Mouse (Mus musculus) thymus, adult 2 months (tissue): ENCODE measurements around the gene Gng12. TPM values are rescaled to one million over a fixed set of nuclear protein-coding genes. Genes with fewer than 3 reads are reported as not detected.
A peak's percentile ranks its signal among the peaks of the same experiment; 100 is the strongest.

ENCODE experiments used
- DNase-seq: peaks from one replicate; pipeline ENCODE4 v3.0.0; 2021
- H3K27ac ChIP-seq: fragments of 200-500 bp; 2 replicates; pipeline ENCODE4 v1.5.1; 2012; ENCODE audit warnings: low read length, control low read depth; ENCODE audit not compliant: control insufficient read depth, insufficient read depth
- H3K27me3 ChIP-seq: fragments of 200-500 bp; 2 replicates; pipeline ENCODE4 v1.6.1; 2012; ENCODE audit warnings: mild to moderate bottlenecking, low read length, moderate library complexity, mixed read lengths; ENCODE audit not compliant: control insufficient read depth, insufficient read depth
- H3K36me3 ChIP-seq: fragments of 200-500 bp; 2 replicates; pipeline ENCODE4 v1.6.1; 2012; ENCODE audit warnings: mild to moderate bottlenecking, low read length, moderate library complexity; ENCODE audit not compliant: control insufficient read depth, insufficient read depth
- H3K4me1 ChIP-seq: fragments of 200-500 bp; replicated peaks from 2 replicates; pipeline ENCODE4 v1.6.1; 2012; ENCODE audit warnings: low read length; ENCODE audit not compliant: control insufficient read depth, insufficient read depth
- H3K4me3 ChIP-seq: fragments of 200-500 bp; 2 replicates; pipeline ENCODE4 v1.5.1; 2012; ENCODE audit warnings: mild to moderate bottlenecking, low read length, control low read depth, moderate library complexity; ENCODE audit not compliant: control insufficient read depth, insufficient read depth
- CTCF ChIP-seq: fragments of 200-500 bp; IDR thresholded peaks from 2 replicates; pipeline ENCODE4 v1.5.1; 2012; ENCODE audit warnings: mild to moderate bottlenecking, control low read depth, low read length, moderate library complexity, borderline replicate concordance; ENCODE audit not compliant: control insufficient read depth, poor library complexity, insufficient read depth; ENCODE audit errors: extremely low read depth
- POLR2A ChIP-seq: fragments of 200-500 bp; IDR thresholded peaks from 2 replicates; pipeline ENCODE4 v1.6.1; 2012; ENCODE audit warnings: mild to moderate bottlenecking, low read length, control low read depth, moderate library complexity; ENCODE audit not compliant: control insufficient read depth, poor library complexity, insufficient read depth; ENCODE audit errors: extremely low read depth
- WGBS: fragments of 180-500 bp; shearing (Covaris S2); methylation state at CpG from one replicate; pipeline ENCODE4 v1.1.7; 2018; 5-methylcytosine and 5-hydroxymethylcytosine counted together
- polyA plus RNA-seq: library from polyadenylated mRNA; depleted of rRNA; stranded (reverse); fragments of >200 nt; gene quantifications from 2 replicates; pipeline ENCODE4 v1.2.3, GENCODE M21; 2012

The Gng12 gene
- polyA plus RNA-seq, 1 experiment, result 10.8 TPM

- no peak for DNase-seq
- H3K4me3 ChIP-seq, result no peak overlapping the region
- no peaks in the 10 kb centered on the region for H3K27me3 ChIP-seq
- TF ChIP-seq CTCF (no peak), POLR2A (no peak)
- no peak overlapping the region for H3K27ac ChIP-seq
- H3K4me1 ChIP-seq, result no peaks in the 10 kb centered on the region
- no peaks in the 10 kb centered on the region for H3K36me3 ChIP-seq
- WGBS, result 94% methylated on average over 4 of the region's 4 CpGs
Observed at GRCm38 (mm10) chr6:66964222-66964621, 68.0 kb downstream of the Gng12 start.

DNA sequence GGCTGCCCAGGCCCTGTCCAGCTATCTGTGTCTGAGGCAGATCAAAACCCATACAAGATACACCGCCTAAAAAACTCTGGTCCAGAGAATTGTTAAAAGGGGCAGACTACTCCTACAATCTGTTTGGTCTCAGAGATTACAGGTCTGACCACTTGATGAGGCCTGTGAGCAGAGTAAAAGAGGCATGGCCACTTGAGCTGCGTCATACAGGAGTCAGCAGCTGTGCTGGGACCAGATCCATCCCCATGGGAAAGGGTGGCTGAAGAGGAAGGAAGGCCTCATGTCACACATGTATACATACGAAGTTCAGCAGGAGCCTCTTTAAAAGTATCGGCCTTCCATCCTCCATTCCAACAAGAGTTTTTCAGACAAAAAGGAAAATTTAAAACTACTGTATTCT lies 69.0 kb downstream of the Gng12 start:
- H3K4me1 ChIP-seq, result no peaks in the 10 kb centered on the region
- WGBS, result 96% methylated on average over 4 of the region's 4 CpGs
- H3K27ac ChIP-seq, result no peak overlapping the region
- no peak for DNase-seq
- no peak overlapping the region for H3K4me3 ChIP-seq
- H3K36me3 ChIP-seq, result no peaks in the 10 kb centered on the region
- H3K27me3 ChIP-seq, result no peaks in the 10 kb centered on the region
- TF ChIP-seq CTCF (no peak), POLR2A (no peak)

DNA sequence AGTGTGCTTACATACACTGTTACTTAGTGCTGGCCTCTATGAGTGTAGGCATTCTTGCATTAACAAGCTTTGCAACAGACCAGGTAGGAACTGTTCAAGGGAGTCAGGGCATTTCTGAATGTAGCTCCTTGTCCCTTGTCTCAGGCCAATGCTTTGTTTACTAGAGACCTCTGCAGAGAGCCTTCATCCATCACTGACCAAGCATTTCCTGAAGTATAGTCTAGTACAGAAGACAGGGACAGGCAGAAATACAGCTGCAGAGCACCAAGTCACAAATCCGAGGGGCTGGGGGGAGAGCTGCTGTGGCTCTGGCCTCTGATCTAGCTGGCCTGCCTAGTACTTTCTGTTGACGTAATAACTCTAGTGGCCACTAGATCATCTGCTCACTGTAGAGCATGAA lies 71.6 kb downstream of the Gng12 start:
- WGBS, result 86% methylated on average over 2 of the region's 2 CpGs
- Histone ChIP-seq H3K4me1 (peaks cover 9% of the 10 kb centered on the region), H3K4me3 (no peak overlapping the region), H3K36me3 (no peaks in the 10 kb centered on the region), H3K27ac (no peak overlapping the region), H3K27me3 (no peaks in the 10 kb centered on the region)
- DNase-seq, result no peak
- TF ChIP-seq POLR2A, result no peak
- TF ChIP-seq CTCF, result no peak

GRCm38 (mm10) chr6:66969446-66969845 lies 73.2 kb downstream of the Gng12 start:
- Histone ChIP-seq H3K4me1 (peaks cover 13% of the 10 kb centered on the region), H3K4me3 (no peak overlapping the region), H3K36me3 (no peaks in the 10 kb centered on the region), H3K27me3 (no peaks in the 10 kb centered on the region), H3K27ac (no peak overlapping the region)
- no peak for DNase-seq
- WGBS, result 88% methylated on average over 3 of the region's 3 CpGs
- TF ChIP-seq CTCF (no peak), POLR2A (no peak)

GRCm38 (mm10) chr6:66972300-66972699 lies 76.1 kb downstream of the Gng12 start:
- Histone ChIP-seq H3K27me3 (no peaks in the 10 kb centered on the region), H3K4me3 (no peak overlapping the region), H3K27ac (no peak overlapping the region), H3K4me1 (peaks cover 13% of the 10 kb centered on the region), H3K36me3 (no peaks in the 10 kb centered on the region)
- TF ChIP-seq CTCF (no peak), POLR2A (no peak)
- WGBS, result 7% methylated on average over 8 of the region's 8 CpGs
- DNase-seq, result peak; percentile 32

GRCm38 (mm10) chr6:66973180-66973579 lies 77.0 kb downstream of the Gng12 start:
- WGBS, result 2% methylated on average over 3 of the region's 3 CpGs
- peak; percentile 32 for DNase-seq
- Histone ChIP-seq H3K4me1 (peaks cover 13% of the 10 kb centered on the region), H3K27ac (no peak overlapping the region), H3K4me3 (no peak overlapping the region), H3K27me3 (no peaks in the 10 kb centered on the region), H3K36me3 (no peaks in the 10 kb centered on the region)
- TF ChIP-seq POLR2A (no peak), CTCF (no peak)

DNA sequence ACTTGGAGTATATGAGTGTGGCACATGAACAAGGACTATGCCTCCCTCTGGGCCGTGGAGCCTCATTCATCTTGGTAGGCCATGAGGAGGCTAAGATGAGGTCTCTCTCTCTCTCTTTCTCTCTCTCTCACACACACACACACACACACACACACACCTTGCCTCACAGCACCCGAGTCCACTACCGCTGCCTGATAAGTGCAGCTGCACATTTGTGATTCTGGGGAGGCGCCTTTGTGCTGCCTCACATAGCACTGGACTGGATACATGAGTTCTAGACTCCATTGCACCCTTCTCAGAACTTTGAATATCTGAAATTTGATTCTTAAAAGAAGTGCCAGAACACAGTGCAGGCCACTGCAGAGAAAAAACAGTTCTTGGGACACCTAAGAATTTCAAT lies 79.3 kb downstream of the Gng12 start:
- WGBS, result 91% methylated on average over 4 of the region's 4 CpGs
- no peak overlapping the region for H3K27ac ChIP-seq
- no peak overlapping the region for H3K4me3 ChIP-seq
- H3K36me3 ChIP-seq, result no peaks in the 10 kb centered on the region
- DNase-seq, result no peak
- TF ChIP-seq CTCF (no peak), POLR2A (no peak)
- H3K4me1 ChIP-seq, result peaks cover 13% of the 10 kb centered on the region
- H3K27me3 ChIP-seq, result no peaks in the 10 kb centered on the region
